In genomic region chr12:53995710-53996109, GRCm38 (mm10) we compare ENCODE assay signal across 23 mouse cellular contexts.
DNase-seq lines count a peak whose midpoint lies in the region; ATAC-seq and TF ChIP-seq lines count a peak whose summit lies in the region.
"Had no signal": no experiment of that assay in that cellular context is flagged by ENCODE, and none has a peak within 500 bp of the region (broad histone marks: within the 10 kb centered on the region; RNA-seq: fewer than 3 reads in every experiment).

No protein-coding gene starts in this region.

- no peaks in the 10 kb centered on the region for H3K9me3 ChIP-seq in heart, embryonic 11.5 days (replicated peaks; ENCODE audit: control insufficient read depth, low read length)
- H3K9me3 ChIP-seq in midbrain, postnatal 0 days (ENCODE audit: low read length): no peaks in the 10 kb centered on the region
- no peaks in the 10 kb centered on the region for H3K9me3 ChIP-seq in midbrain, embryonic 16.5 days (replicated peaks; ENCODE audit: control insufficient read depth, low read length, poor library complexity, severe bottlenecking)
- H3K9me3 ChIP-seq: embryonic facial prominence, embryonic 15.5 days; forebrain, embryonic 13.5 days; heart, embryonic 15.5 days; liver, embryonic 13.5 days; lung, embryonic 15.5 days; midbrain, embryonic 12.5 days; stomach, embryonic 15.5 days had no signal

- peak; percentile 38 to 48 for DNase-seq in cerebellum, postnatal 10 days
- no peak for DNase-seq in cerebellum, adult 9-11 months
- DNase-seq in heart, adult 8-10 months (ENCODE audit: low spot score): peak; percentile 3
- peak; percentile 29 for DNase-seq in midbrain, postnatal 0 days (ENCODE audit: low spot score)
- DNase-seq in right cerebral cortex, postnatal 4 days: no peak
- DNase-seq: adrenal gland, postnatal 36 days; cerebellum, adult 8-10 months; kidney, postnatal 10 days; liver, embryonic 13.5 days had no signal

- no peak for ATAC-seq in heart, embryonic 11.5 days (replicated peaks; ENCODE audit: insufficient number of reproducible peaks, low FRiP score, low TSS enrichment)
- ATAC-seq in midbrain, postnatal 0 days (ENCODE audit: low FRiP score): no peak
- ATAC-seq in midbrain, embryonic 16.5 days: no peak
- ATAC-seq in erythroid progenitor cell, adult 5-6 weeks (replicated peaks; ENCODE audit: low FRiP score, poor library complexity, severe bottlenecking): no peak
- ATAC-seq: CD4-positive, CD25-positive, alpha-beta regulatory T cell, adult 4 months; forebrain, embryonic 13.5 days; intestine, postnatal 0 days had no signal

- no peak for TF ChIP-seq CTCF in midbrain, postnatal 0 days (IDR thresholded peaks at IDR 0.05)

- 56% methylated on average over 5 of the region's 5 CpGs for WGBS in heart, embryonic 11.5 days (ENCODE audit: insufficient replicate concordance)
- WGBS in midbrain, postnatal 0 days: 63% methylated on average over 5 of the region's 5 CpGs
- WGBS in midbrain, embryonic 16.5 days: 70% methylated on average over 5 of the region's 5 CpGs

- no peaks in the 10 kb centered on the region for H3K36me3 ChIP-seq in heart, embryonic 11.5 days (ENCODE audit: control insufficient read depth, insufficient read depth, low read length)
- no peaks in the 10 kb centered on the region for H3K36me3 ChIP-seq in midbrain, postnatal 0 days (ENCODE audit: insufficient read depth, low read length)
- H3K36me3 ChIP-seq in midbrain, embryonic 16.5 days (ENCODE audit: control insufficient read depth, insufficient read depth, low read length): no peaks in the 10 kb centered on the region
- H3K36me3 ChIP-seq: embryonic facial prominence, embryonic 15.5 days; G1E; heart, embryonic 15.5 days; limb, embryonic 12.5 days; liver, embryonic 13.5 days; lung, embryonic 15.5 days; midbrain, embryonic 12.5 days; stomach, embryonic 15.5 days had no signal

- no peak overlapping the region for H3K27ac ChIP-seq in heart, embryonic 11.5 days (ENCODE audit: low read depth, low read length)
- no peak overlapping the region for H3K27ac ChIP-seq in midbrain, postnatal 0 days (ENCODE audit: low read depth, low read length)
- no peak overlapping the region for H3K27ac ChIP-seq in midbrain, embryonic 16.5 days (ENCODE audit: low read length)
- H3K27ac ChIP-seq: embryonic facial prominence, embryonic 15.5 days; forebrain, embryonic 13.5 days; heart, embryonic 15.5 days; limb, embryonic 12.5 days; liver, embryonic 13.5 days; lung, embryonic 15.5 days; macrophage; midbrain, embryonic 12.5 days; stomach, embryonic 15.5 days had no signal

- H3K4me2 ChIP-seq in heart, embryonic 11.5 days: no peak overlapping the region
- H3K4me2 ChIP-seq in midbrain, postnatal 0 days (ENCODE audit: low read depth, low read length, poor library complexity, severe bottlenecking): no peak overlapping the region
- no peak overlapping the region for H3K4me2 ChIP-seq in midbrain, embryonic 16.5 days (ENCODE audit: low read length)
- H3K4me2 ChIP-seq: embryonic facial prominence, embryonic 15.5 days; forebrain, embryonic 13.5 days; heart, embryonic 15.5 days; limb, embryonic 12.5 days; liver, embryonic 13.5 days; lung, embryonic 15.5 days; midbrain, embryonic 12.5 days; stomach, embryonic 15.5 days had no signal

- H3K4me3 ChIP-seq in heart, embryonic 11.5 days (ENCODE audit: low read depth, low read length): no peak overlapping the region
- H3K4me3 ChIP-seq in midbrain, postnatal 0 days (ENCODE audit: low read depth, low read length): no peak overlapping the region
- H3K4me3 ChIP-seq in midbrain, embryonic 16.5 days (ENCODE audit: low read depth, low read length): no peak overlapping the region
- H3K4me3 ChIP-seq: embryonic facial prominence, embryonic 15.5 days; forebrain, embryonic 13.5 days; heart, embryonic 15.5 days; limb, embryonic 12.5 days; liver, embryonic 13.5 days; lung, embryonic 15.5 days; midbrain, embryonic 12.5 days; stomach, embryonic 15.5 days had no signal

- no peaks in the 10 kb centered on the region for H3K27me3 ChIP-seq in heart, embryonic 11.5 days (ENCODE audit: control insufficient read depth, insufficient read depth, low read length)
- H3K27me3 ChIP-seq in midbrain, postnatal 0 days (ENCODE audit: insufficient read depth, low read length): no peaks in the 10 kb centered on the region
- H3K27me3 ChIP-seq in midbrain, embryonic 16.5 days (ENCODE audit: control insufficient read depth, insufficient read depth, low read depth, low read length): no peaks in the 10 kb centered on the region
- H3K27me3 ChIP-seq: embryonic facial prominence, embryonic 15.5 days; forebrain, embryonic 13.5 days; heart, embryonic 15.5 days; limb, embryonic 12.5 days; liver, embryonic 13.5 days; midbrain, embryonic 12.5 days; stomach, embryonic 15.5 days had no signal

- no peaks in the 10 kb centered on the region for H3K4me1 ChIP-seq in heart, embryonic 11.5 days (ENCODE audit: control insufficient read depth, insufficient read depth, low read length)
- no peaks in the 10 kb centered on the region for H3K4me1 ChIP-seq in midbrain, postnatal 0 days (ENCODE audit: insufficient read depth, low read length)
- H3K4me1 ChIP-seq in midbrain, embryonic 16.5 days (ENCODE audit: control insufficient read depth, insufficient read depth, low read length): peaks cover 4% of the 10 kb centered on the region; the same call in 1 of the 2 replicates
- H3K4me1 ChIP-seq: liver, embryonic 13.5 days; lung, embryonic 15.5 days; stomach, embryonic 15.5 days had no signal

- no peak overlapping the region for H3K9ac ChIP-seq in heart, embryonic 11.5 days (ENCODE audit: low read depth, low read length)
- no peak overlapping the region for H3K9ac ChIP-seq in midbrain, postnatal 0 days (replicated peaks; ENCODE audit: low read length, poor library complexity, severe bottlenecking)
- H3K9ac ChIP-seq in midbrain, embryonic 16.5 days (ENCODE audit: low read depth, low read length): no peak overlapping the region
- H3K9ac ChIP-seq: embryonic facial prominence, embryonic 15.5 days; forebrain, embryonic 13.5 days; heart, embryonic 15.5 days; limb, embryonic 12.5 days; liver, embryonic 13.5 days; lung, embryonic 15.5 days; midbrain, embryonic 12.5 days; stomach, embryonic 15.5 days had no signal

Comparison
In these comparisons a context has a peak if more than half of its experiments do, and no peak if none do; other contexts are left out.
1. DNase-seq: peak in cerebellum, postnatal 10 days (2 of 2), heart, adult 8-10 months (single experiment) and midbrain, postnatal 0 days (single experiment); none in cerebellum, adult 9-11 months (single experiment) and right cerebral cortex, postnatal 4 days (single experiment).